Mouse (Mus musculus) naive thymus-derived CD4-positive, alpha-beta T cell, adult 5 months (primary cell): ENCODE measurements around the gene Igfbpl1. TPM values are rescaled to one million over a fixed set of nuclear protein-coding genes. Genes with fewer than 3 reads are reported as not detected.

Experiments
- polyA plus RNA-seq: library from polyadenylated mRNA; unstranded; fragments of 100-300 nt; shearing (Covaris generic); gene quantifications from one replicate; pipeline ENCODE4 v1.2.1, GENCODE M21; 2017

Igfbpl1 gene
- polyA plus RNA-seq: not detected

DNA sequence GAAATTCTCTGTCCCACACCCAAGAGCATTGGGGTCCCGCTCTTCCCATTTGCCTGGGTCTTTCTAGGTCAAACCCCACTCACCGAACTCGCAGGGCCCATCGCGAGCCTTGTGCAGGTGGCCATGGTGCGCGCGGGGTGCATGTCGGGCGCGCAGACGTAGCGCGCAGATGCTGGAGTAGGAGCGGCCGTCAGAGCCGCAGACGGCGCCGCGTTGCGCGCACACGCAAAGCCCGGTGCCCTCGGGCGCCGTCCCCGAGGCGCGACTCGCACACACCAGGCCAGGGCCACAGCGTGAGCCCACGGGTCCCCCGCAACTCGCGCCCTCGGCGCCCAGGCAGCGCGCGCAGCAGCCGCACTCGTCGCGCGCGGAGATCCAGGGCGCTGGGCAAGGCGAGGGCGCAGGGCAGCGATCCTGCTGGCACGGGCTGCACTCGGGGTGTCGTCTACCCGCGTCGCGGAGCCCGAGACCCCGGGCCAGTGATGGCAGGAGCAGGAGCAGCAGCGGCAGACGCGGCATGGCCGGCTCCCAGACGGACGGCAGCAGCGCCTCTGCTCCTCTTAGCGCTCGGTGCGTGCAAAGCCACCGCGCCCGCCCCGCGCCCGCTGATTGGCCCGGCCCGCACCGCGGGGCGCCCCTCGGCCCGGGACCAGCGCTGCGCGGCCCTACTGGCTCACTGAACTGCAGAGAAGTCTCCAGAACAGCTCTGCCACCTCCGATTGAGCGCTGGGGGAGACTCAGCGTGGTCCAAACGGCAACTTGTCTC, at the start of gene Igfbpl1:
Gene Igfbpl1 (minus strand): TSS at position 649 of the 766 bp plus-strand sequence.

DNA sequence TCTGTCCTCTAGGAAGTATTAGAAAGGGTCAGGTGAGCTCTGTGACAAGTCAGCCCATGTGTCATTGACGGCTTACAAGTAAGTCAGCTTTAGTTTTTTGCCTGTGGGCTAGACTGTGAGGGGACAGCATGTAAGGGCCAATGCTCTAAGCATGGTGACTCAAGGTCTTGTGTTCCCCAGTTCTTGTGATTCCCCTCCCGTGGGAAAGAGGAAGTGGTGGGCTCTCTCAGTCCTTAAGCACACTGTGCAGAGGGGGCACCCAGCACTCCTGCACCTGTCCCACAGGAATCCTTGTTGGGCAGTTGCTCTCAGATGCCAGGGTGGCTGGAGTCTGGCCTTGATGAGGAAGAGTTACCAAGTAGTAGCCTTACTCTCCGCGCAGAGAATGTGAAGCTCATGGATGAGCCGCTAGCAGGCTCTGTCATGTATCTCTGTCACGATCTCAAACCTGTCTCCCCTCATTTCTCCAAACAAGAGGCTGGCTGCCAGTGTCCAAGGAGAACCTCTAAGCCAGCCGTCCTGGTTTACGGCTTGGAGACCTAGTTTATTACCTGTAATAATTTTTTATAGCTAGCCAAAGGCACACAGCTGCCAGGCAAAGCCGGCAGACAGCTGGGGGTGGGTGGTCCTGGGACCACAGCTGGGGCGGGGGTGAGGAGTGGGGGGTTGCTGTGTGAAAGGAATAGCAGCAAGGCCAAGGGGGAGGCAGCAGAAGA, 21.5 kb upstream of the Igfbpl1 start, which contains the start of gene Stra6l:
Gene Stra6l (plus strand): TSS at position 556 of the 716 bp plus-strand sequence.

DNA sequence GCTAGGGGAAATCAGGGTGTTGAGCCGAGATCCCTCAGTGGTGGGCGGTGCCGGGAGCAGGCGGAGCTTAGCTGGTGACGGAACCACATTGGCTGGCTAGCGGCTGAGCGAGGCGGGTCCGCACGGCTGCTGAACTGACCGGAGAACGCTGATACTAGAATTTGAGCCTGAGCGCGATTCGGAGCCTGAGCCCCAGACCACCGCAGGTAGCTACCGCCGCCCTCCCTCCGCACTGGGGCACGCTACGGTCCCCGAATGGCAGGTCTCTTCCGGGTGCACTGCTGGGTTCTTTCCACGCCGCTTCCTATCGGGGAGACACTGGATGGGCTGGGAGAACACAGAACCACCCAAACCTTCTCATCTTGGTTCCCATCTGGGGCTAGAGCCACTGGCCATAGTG, 27.8 kb downstream of the Igfbpl1 start, which contains the start of gene Aldh1b1:
Gene Aldh1b1 (plus strand): TSS at position 59 of the 400 bp plus-strand sequence.

Other genes starting within 250 kb of the Igfbpl1 start
- gene Aldh1b1, start 27.9 kb downstream of the Igfbpl1 start, polyA plus RNA-seq: 2.8 TPM
- gene Stra6l, start 21.7 kb upstream of the Igfbpl1 start, polyA plus RNA-seq: 0.06 TPM
- gene Ccdc180, start 63.4 kb upstream of the Igfbpl1 start, polyA plus RNA-seq: 0.10 TPM
- gene Tdrd7, start 138.4 kb upstream of the Igfbpl1 start, polyA plus RNA-seq: 5.8 TPM
- not detected for gene Tmod1, start 212.0 kb upstream of the Igfbpl1 start, polyA plus RNA-seq